Mouse (Mus musculus) B cell, adult 2 months (primary cell): ENCODE measurements around the gene Rars2.
"Not testable (repeated sequence)": the region's sequence is repeated elsewhere in the genome, so short reads cannot be mapped to it uniquely, and the experiment has no call there.

ENCODE experiments used
- DNase-seq, 2 experiments: peaks; one replicate each; pipeline ENCODE4 v3.0.0; 2022

Gene Rars2

DNA sequence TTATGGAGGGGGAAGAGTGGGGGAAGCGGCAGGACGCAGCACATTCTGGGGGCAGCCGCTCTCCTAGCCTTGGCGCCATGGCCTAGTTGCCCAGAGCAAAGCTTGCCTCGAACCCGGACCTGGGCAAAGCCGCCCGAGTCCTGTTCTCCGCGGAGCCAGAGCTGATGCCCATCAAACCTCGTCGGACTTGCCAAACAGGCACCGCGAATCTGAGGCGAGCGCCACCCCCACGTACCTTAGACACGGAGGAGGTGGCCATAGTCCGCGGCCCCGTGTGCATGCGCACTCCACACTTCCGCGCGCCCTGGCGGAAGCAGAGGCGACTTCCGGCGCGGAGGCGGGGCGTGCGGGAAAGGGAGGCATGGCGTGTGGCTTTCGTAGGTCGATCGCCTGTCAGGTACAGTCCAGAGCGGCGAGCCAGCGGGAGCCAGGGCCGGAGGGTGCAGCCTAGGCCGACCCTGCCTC, at the start of gene Rars2, which contains the start of gene Orc3:
Rars2 (plus strand) TSS at position 328 of the 465 bp plus-strand sequence.
Orc3 (minus strand) TSS at position 315 of the 465 bp plus-strand sequence.
- peak; percentile 93 to 95 for DNase-seq

- DNase-seq = no peak
Measured at GRCm38 (mm10) chr4:34566226-34566625, 48.5 kb upstream of the Rars2 start.

GRCm38 (mm10) chr4:34572876-34573275, 41.9 kb upstream of the Rars2 start:
- no peak for DNase-seq

DNA sequence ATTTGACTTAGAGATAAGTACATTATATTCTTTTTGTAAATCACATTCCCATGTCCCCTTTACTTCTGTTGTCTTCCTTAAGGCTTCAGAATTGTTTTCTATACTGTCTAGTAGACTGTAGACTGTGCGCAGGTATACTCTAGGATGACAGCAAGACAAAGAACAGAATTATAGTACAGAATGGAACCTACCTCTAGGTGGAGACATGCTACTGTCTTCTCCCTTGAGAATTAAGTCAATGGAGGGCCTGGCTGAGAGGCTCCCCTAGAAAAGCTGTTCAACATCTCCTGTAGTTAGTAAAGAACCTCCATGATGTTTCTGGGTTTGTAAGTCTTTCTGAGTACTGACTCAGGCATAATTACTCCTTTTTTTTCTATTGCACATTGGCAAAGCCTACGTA, 37.7 kb upstream of the Rars2 start:
- no peak for DNase-seq

GRCm38 (mm10) chr4:34579215-34579614, 35.5 kb upstream of the Rars2 start:
- DNase-seq = no peak

GRCm38 (mm10) chr4:34581489-34581888, 33.3 kb upstream of the Rars2 start:
- not testable (repeated sequence) for DNase-seq

DNA sequence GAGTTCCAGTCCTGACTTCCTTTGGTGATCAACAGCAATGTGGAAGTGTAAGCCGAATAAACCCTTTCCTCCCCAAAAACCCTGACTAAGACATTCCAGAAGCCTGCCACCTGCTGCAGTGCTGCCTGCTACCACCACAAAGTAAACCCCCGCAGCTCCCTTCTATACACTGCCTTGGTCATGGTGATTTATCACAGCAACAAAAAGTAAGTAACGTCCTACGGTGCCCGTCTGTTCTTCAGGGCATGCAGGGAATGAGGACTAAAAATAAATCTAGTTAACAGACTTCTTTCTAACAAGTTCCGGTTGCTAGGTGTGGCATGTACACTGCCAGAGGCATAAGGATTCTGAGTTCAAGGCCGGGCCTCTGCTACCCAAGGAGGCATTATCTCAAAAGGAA, 32.8 kb upstream of the Rars2 start:
- no peak for DNase-seq

- DNase-seq = no peak
Measured at GRCm38 (mm10) chr4:34582476-34582875, 32.3 kb upstream of the Rars2 start.

GRCm38 (mm10) chr4:34583427-34583826, 31.3 kb upstream of the Rars2 start:
- no peak for DNase-seq

- no peak for DNase-seq
Measured at GRCm38 (mm10) chr4:34584871-34585607, 29.7 kb upstream of the Rars2 start.

- no peak for DNase-seq
Measured at GRCm38 (mm10) chr4:34603123-34603522, 11.6 kb upstream of the Rars2 start.

- DNase-seq = no peak
Measured at GRCm38 (mm10) chr4:34606658-34607057, 8.1 kb upstream of the Rars2 start.

GRCm38 (mm10) chr4:34613571-34614145, 1.1 kb upstream of the Rars2 start:
- DNase-seq = peak in 1 of 2 experiments; percentile 2

- peak; percentile 16 to 22 for DNase-seq
Measured at GRCm38 (mm10) chr4:34615303-34615702, 546 bp downstream of the Rars2 start.

GRCm38 (mm10) chr4:34616146-34616545, 1.4 kb downstream of the Rars2 start:
- DNase-seq = no peak

- DNase-seq = no peak
Measured at GRCm38 (mm10) chr4:34625556-34625955, 10.8 kb downstream of the Rars2 start.

DNA sequence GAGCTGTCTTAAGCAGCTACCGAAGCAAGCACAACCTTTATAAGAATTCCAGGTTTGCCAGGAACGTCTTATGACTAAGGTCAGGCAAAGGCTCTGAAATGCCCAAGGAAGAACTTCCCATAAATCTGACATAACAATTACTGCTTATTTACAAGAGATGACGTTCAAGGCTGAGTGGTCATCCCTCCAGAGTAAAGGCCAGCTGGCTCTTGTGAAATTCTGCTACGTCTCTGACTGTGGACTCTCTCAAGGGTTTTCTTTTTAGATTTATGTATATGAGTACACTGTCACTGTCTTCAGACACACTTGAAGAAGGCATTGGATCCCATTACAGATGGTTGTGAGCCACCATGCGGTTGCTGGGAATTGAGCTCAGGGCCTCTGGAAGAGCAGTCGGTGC, 11.6 kb downstream of the Rars2 start:
- DNase-seq = no peak

- DNase-seq = no peak
Measured at GRCm38 (mm10) chr4:34629956-34630355, 15.2 kb downstream of the Rars2 start.

DNA sequence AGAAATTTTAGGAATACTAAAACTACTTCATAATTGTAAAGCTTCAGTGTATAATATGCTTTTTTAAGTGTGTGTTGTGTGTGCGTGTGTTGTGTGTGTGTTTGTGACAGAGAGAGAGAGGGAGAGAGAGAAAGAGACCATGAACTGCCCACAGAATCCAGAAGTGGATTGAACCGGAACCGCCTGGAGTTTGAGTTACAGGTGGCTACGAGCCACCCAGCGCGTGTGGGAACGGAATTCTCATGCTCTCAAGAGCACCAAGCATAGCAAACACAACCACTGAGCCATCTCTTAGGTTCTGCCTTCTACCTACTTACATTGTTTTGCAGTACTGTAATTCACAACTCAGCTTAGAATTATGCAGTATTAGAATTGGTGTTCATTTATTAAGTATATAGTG, 19.4 kb downstream of the Rars2 start:
- no peak for DNase-seq

GRCm38 (mm10) chr4:34636036-34636435, 21.3 kb downstream of the Rars2 start:
- DNase-seq = no peak

DNA sequence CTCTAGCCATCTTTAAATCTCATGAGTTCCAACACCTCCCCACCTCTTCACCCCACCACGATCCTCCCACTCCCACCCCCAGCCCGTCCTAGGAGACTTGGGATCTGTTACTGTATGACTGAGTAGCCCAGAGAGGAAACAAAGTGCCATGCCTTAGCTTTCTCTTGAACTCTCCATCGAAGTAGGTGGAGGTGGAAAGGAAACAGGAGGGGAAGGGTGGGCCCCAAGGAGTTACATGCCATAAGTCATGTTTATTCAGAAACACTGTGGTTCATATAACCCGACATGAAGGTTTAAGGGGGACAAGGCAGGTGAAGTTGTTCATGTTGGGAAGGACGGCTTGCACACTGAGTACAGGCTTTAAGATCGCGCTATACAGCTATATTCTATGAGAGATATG, 22.6 kb downstream of the Rars2 start:
- DNase-seq = no peak

GRCm38 (mm10) chr4:34637851-34638250, 23.1 kb downstream of the Rars2 start:
- DNase-seq = no peak

GRCm38 (mm10) chr4:34639745-34640364, 25.1 kb downstream of the Rars2 start:
- DNase-seq = no peak

GRCm38 (mm10) chr4:34640731-34641130, 26.0 kb downstream of the Rars2 start:
- no peak for DNase-seq
